Mouse (Mus musculus) common myeloid progenitor, adult 5-6 weeks (primary cell): ENCODE results near the gene Lyzl6. TPM values are rescaled to one million over a fixed set of nuclear protein-coding genes. Genes with fewer than 3 reads are reported as not detected.
A peak's percentile ranks its signal among the peaks of the same experiment; 100 is the strongest.

ENCODE experiments used
- ATAC-seq: replicated peaks from 2 replicates; pipeline ENCODE4 v1.8.0; 2016; ENCODE audit warnings: low read depth, mild to moderate bottlenecking, moderate TSS enrichment, inconsistent platforms; ENCODE audit not compliant: poor library complexity, severe bottlenecking
- total RNA-seq: library from RNA; stranded (forward); fragments of 200-1000, 187-1606 nt; gene quantifications from 2 replicates; pipeline ENCODE4 v1.2.3, GENCODE M21; 2017

Gene Lyzl6
- total RNA-seq, 1 experiment from 2014 or later: not detected

DNA sequence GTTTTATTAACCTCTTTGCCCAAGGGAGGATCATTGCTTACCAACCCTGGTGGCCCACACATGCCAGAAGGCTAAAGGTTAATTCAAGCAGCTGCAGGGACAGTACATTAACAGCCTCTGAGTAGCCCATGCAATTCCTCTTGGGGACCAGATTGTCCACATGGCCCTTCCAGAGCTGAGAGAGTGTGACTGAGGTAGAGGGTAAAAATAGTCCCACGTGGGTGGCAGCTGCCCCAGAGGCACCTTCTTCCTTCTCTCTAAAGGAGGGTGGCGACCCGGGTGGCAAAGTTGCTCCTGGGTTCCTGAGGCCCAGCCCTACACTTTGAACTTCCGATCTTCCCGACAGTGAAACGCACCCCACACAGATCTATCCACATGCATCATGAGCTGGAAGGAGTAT, 7.6 kb upstream of the Lyzl6 start:
- ATAC-seq: no peak

- ATAC-seq: no peak
Observed at GRCm38 (mm10) chr11:103645731-103646130, 7.0 kb upstream of the Lyzl6 start.

- ATAC-seq: no peak
Observed at GRCm38 (mm10) chr11:103643211-103643610, 4.5 kb upstream of the Lyzl6 start.

DNA sequence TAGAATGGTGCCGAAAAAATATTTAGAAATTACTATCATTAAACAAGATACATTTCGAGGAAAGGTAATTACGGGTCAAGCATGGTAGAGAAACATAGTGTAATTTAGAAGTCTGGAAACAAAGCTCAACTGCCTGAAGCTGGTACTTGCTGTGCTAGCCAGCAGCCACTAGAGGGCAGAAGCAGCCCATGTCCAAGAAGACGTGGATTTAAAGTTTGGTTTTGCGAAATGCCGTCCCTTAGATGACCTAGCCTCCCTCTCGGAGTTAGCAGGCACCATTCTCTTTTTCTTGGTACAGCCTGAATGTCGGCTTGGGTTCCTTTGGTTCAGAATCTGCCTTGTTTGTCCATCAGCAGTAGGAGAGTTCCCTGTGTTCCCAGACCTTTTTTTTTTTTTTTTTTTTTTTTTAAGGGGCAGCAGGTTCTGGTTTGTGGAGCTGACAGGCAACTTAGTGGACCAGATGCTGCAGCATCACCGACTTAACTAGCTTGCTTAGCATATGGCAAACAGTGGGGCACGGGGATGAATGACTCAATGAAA, 787 bp upstream of the Lyzl6 start:
- peak; percentile 58 for ATAC-seq

DNA sequence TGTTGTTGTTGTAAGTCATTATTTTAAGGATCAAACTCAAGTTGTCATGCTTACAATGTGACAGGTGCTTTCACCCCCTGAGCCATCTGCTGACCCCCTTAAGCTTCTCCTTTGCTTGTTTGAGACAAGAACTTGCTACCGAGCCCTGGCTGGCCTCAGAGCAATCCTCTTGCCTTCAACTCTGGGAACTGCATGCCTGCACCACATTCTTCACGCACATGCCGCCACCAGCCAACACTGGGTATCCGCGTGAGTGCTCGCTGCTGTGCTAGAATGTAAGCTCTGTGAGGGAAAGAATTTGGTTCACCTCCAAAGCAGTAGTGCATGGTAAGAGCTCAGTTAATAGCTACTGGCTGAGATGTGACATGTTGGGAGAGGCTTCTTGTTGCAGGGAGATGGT, 2.4 kb downstream of the Lyzl6 start:
- ATAC-seq: no peak

DNA sequence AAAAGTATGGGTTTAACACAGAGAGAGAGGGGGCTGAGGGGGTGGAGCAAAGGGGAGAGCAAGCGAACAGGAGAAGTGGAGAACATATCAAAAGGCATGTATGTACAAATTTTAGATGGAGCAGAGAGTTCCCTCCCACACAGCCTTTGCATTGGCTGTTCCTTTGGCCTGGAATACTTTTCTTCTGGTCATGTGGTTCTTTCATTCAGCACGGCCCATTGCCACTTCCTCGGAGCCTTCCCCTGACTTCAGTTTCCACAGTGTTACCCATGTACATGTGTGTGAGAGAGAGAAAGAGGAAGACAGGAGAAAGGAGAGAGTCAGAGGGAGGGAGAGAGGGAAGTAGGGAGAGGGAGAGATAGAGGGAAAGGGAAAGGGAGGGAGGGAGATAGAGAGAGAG, 3.2 kb downstream of the Lyzl6 start:
- ATAC-seq: no peak

GRCm38 (mm10) chr11:103634806-103635205, 3.9 kb downstream of the Lyzl6 start:
- ATAC-seq: no peak

- no peak for ATAC-seq
Observed at GRCm38 (mm10) chr11:103627453-103627852, 11.2 kb downstream of the Lyzl6 start.

- no peak for ATAC-seq
Observed at GRCm38 (mm10) chr11:103621040-103621439, 17.6 kb downstream of the Lyzl6 start, which contains the start of gene Gm884. TSS of gene Gm884 (minus strand) at chr11:103621140.

DNA sequence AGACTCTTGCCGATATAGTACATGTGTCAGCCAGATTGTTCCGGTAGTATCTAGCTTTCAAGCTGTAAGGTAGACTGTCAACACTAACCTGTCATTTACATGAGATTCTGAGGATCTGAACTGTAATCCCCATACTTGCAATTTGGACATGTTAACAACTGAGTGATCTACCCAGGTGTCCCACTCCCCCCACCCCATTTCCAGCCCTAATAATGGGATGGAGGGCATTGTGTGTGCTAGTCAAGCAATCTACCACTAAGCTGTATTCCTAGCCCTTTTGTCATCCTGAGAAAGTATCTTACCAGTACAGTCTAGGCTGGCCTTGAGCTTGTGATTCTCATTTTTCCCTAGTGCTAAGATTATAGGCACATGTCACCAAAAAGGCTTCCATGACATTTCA, 27.9 kb downstream of the Lyzl6 start:
- ATAC-seq: no peak

DNA sequence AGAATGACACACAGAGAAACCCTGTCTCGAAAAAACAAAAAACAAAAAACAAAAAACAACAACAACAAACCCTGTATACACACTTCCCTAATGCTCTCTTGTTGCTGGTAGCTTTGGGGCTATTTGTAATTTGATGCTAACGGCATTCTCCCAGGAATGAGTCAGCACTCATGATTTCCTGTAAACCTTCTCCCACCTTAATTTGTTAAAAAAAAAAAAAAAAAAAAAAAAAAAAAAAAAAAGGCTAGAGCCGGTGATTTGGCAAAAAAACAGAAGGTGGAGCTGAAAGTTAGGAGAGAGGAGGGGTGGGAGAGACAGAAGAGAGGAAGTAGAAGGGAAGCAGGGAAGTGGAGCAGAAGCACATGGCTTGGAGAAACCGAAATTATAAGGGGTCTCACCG, 32.1 kb downstream of the Lyzl6 start:
- ATAC-seq: no peak

Other genes with a start within 250 kb of the Lyzl6 start
- gene Plekhm1, start 226.2 kb downstream of the Lyzl6 start, total RNA-seq: 3.6 and 6.3 TPM in 2 replicates
- not detected in 2 replicates for gene Lrrc37a, start 134.3 kb downstream of the Lyzl6 start, total RNA-seq
- gene Gm884, start 17.8 kb downstream of the Lyzl6 start, total RNA-seq: not detected in 2 replicates
- not detected in 2 replicates for gene Rprml, start 10.7 kb upstream of the Lyzl6 start, total RNA-seq
- gene Gosr2, start 59.0 kb upstream of the Lyzl6 start, total RNA-seq: 35.9 and 42.9 TPM in 2 replicates
- gene Wnt9b, start 110.9 kb upstream of the Lyzl6 start, total RNA-seq: not detected in 2 replicates
- not detected in 2 replicates for gene Wnt3, start 135.3 kb upstream of the Lyzl6 start, total RNA-seq